Mouse (Mus musculus) lung, postnatal 0 days (tissue): ENCODE measurements around the gene Qsox1. TPM values are rescaled to one million over a fixed set of nuclear protein-coding genes. Genes with fewer than 3 reads are reported as not detected.
A peak's percentile ranks its signal among the peaks of the same experiment; 100 is the strongest.

ENCODE experiments used
- ATAC-seq: fragments of 200-750 bp; cut with Nextera tagmentation; 2 replicates; pipeline ENCODE4 v1.8.0; 2017; ENCODE audit warnings: moderate library complexity
- DNase-seq: peaks from one replicate; pipeline ENCODE4 v3.0.0-alpha.2; 2016; ENCODE audit warnings: low spot score
- H3K27ac ChIP-seq: fragments of 300-500 bp; sonication (generic); 2 replicates; pipeline ENCODE4 v1.5.1; 2014; ENCODE audit warnings: antibody characterized with exemption, mild to moderate bottlenecking, low read length, mixed read lengths
- H3K27me3 ChIP-seq: fragments of 300-500 bp; sonication (generic); replicated peaks from 2 replicates; pipeline ENCODE4 v1.6.1; 2014; ENCODE audit warnings: low read length, mixed read lengths; ENCODE audit not compliant: insufficient read depth
- H3K36me3 ChIP-seq: fragments of 300-500 bp; sonication (generic); 2 replicates; pipeline ENCODE4 v1.6.1; 2014; ENCODE audit warnings: low read length, mixed read lengths; ENCODE audit not compliant: insufficient read depth
- H3K4me1 ChIP-seq: fragments of 300-500 bp; sonication (generic); 2 replicates; pipeline ENCODE4 v1.6.1; 2014; ENCODE audit warnings: antibody characterized with exemption, low read depth, low read length, mixed read lengths; ENCODE audit not compliant: insufficient read depth
- H3K4me2 ChIP-seq: fragments of 300-500 bp; sonication (generic); replicated peaks from 2 replicates; pipeline ENCODE4 v1.6.1; 2014; ENCODE audit warnings: low read depth, mild to moderate bottlenecking, low read length, moderate library complexity, mixed read lengths
- H3K4me3 ChIP-seq: fragments of 300-500 bp; sonication (generic); 2 replicates; pipeline ENCODE4 v1.5.1; 2014; ENCODE audit warnings: low read depth, low read length
- H3K9ac ChIP-seq: fragments of 300-500 bp; sonication (generic); replicated peaks from 2 replicates; pipeline ENCODE4 v1.6.1; 2014; ENCODE audit warnings: low read depth, mild to moderate bottlenecking
- H3K9me3 ChIP-seq: fragments of 300-500 bp; sonication (generic); 2 replicates; pipeline ENCODE4 v1.6.1; 2016; ENCODE audit warnings: low read length, mixed read lengths
- CTCF ChIP-seq: IDR thresholded peaks from 2 replicates; pipeline ENCODE4 v1.5.1; 2016; ENCODE audit warnings: antibody characterized with exemption, mild to moderate bottlenecking
- EP300 ChIP-seq: IDR thresholded peaks from 2 replicates; pipeline ENCODE4 v1.6.1; 2016; ENCODE audit warnings: antibody characterized with exemption, mild to moderate bottlenecking, control low read depth
- WGBS: fragments of 180-500 bp; shearing (Covaris S2); extraction: QIAGEN DNeasy Blood & Tissue Kit; methylation state at CpG from one replicate; pipeline ENCODE4 v1.1.7; 2014; 5-methylcytosine and 5-hydroxymethylcytosine counted together
- polyA plus RNA-seq: library from polyadenylated mRNA; unstranded; fragments of >200 nt; fragmentation: Nextera tagmentation; extraction: Ambion mirVana; gene quantifications from 2 replicates; pipeline ENCODE4 v1.2.1, GENCODE M21; 2015

The Qsox1 gene
- polyA plus RNA-seq, 1 experiment from 2014 or later, result 62.9 TPM

GRCm38 (mm10) chr1:155820646-155821045 is 8.0 kb upstream of the Qsox1 start:
- Histone ChIP-seq H3K9ac (no peak overlapping the region), H3K4me2 (no peak overlapping the region), H3K4me3 (no peak overlapping the region), H3K9me3 (no peaks in the 10 kb centered on the region), H3K27me3 (no peaks in the 10 kb centered on the region), H3K36me3 (no peaks in the 10 kb centered on the region), H3K4me1 (no peaks in the 10 kb centered on the region), H3K27ac (no peak overlapping the region)
- DNase-seq, result no peak
- WGBS, result 75% methylated on average over 5 of the region's 5 CpGs
- ATAC-seq, result no peak
- no peak for TF ChIP-seq EP300
- no peak for TF ChIP-seq CTCF

- Histone ChIP-seq H3K27me3 (no peaks in the 10 kb centered on the region), H3K4me3 (no peak overlapping the region), H3K27ac (no peak overlapping the region), H3K4me1 (peaks cover 9% of the 10 kb centered on the region), H3K4me2 (no peak overlapping the region), H3K36me3 (no peaks in the 10 kb centered on the region), H3K9ac (no peak overlapping the region), H3K9me3 (no peaks in the 10 kb centered on the region)
- 38% methylated on average over 2 of the region's 2 CpGs for WGBS
- DNase-seq (no peak), ATAC-seq (no peak)
- TF ChIP-seq CTCF (no peak), EP300 (no peak)
Observed at GRCm38 (mm10) chr1:155816167-155816566, 3.5 kb upstream of the Qsox1 start.

GRCm38 (mm10) chr1:155811995-155812580 is 601 bp downstream of the Qsox1 start:
- Histone ChIP-seq H3K36me3 (no peaks in the 10 kb centered on the region), H3K4me1 (peaks cover 18% of the 10 kb centered on the region), H3K4me3 (peak overlapping the region; percentile 90), H3K9me3 (no peaks in the 10 kb centered on the region), H3K9ac (peak overlapping the region; percentile 74), H3K4me2 (peak overlapping the region; percentile 85), H3K27me3 (no peaks in the 10 kb centered on the region), H3K27ac (peak overlapping the region; percentile 72)
- WGBS, result 4% methylated on average over 16 of the region's 22 CpGs
- DNase-seq (peak; percentile 50), ATAC-seq (peak; percentile 8; the same call in 1 of the 2 replicates)
- TF ChIP-seq EP300, result no peak
- no peak for TF ChIP-seq CTCF

- no peak for TF ChIP-seq EP300
- TF ChIP-seq CTCF, result no peak
- WGBS, result 34% methylated on average over 7 of the region's 7 CpGs
- H3K27ac ChIP-seq, result peak overlapping the region; percentile 76
- H3K4me1 ChIP-seq, result peaks cover 18% of the 10 kb centered on the region
- H3K4me3 ChIP-seq, result 0 out of 2 replicates have a peak overlapping the region, but pooled peaks have one; percentile 0
- H3K9ac ChIP-seq, result no peak overlapping the region
- H3K9me3 ChIP-seq, result no peaks in the 10 kb centered on the region
- H3K4me2 ChIP-seq, result peak overlapping the region; percentile 38
- no peaks in the 10 kb centered on the region for H3K36me3 ChIP-seq
- ATAC-seq, result peak; percentile 42
- H3K27me3 ChIP-seq, result no peaks in the 10 kb centered on the region
- DNase-seq, result peak; percentile 68
Observed at GRCm38 (mm10) chr1:155810616-155811015, 2.1 kb downstream of the Qsox1 start.

GRCm38 (mm10) chr1:155809706-155810442 is 2.8 kb downstream of the Qsox1 start:
- DNase-seq (peak; percentile 90), ATAC-seq (peak; percentile 79)
- no peaks in the 10 kb centered on the region for H3K9me3 ChIP-seq
- no peaks in the 10 kb centered on the region for H3K36me3 ChIP-seq
- H3K27me3 ChIP-seq, result no peaks in the 10 kb centered on the region
- H3K4me2 ChIP-seq, result peak overlapping the region; percentile 38
- peaks cover 18% of the 10 kb centered on the region for H3K4me1 ChIP-seq
- H3K4me3 ChIP-seq, result 0 out of 2 replicates have a peak overlapping the region, but pooled peaks have one; percentile 0
- peak overlapping the region; percentile 76 for H3K27ac ChIP-seq
- TF ChIP-seq CTCF (no peak), EP300 (peak; percentile 37; the same call in 1 of the 2 replicates)
- 31% methylated on average over 10 of the region's 10 CpGs for whole genome bisulfite sequencing
- H3K9ac ChIP-seq, result no peak overlapping the region

- 98% methylated on average over 4 of the region's 4 CpGs for WGBS
- ATAC-seq (no peak), DNase-seq (no peak)
- Histone ChIP-seq H3K27ac (no peak overlapping the region), H3K4me2 (no peak overlapping the region), H3K27me3 (no peaks in the 10 kb centered on the region), H3K36me3 (0 out of 2 replicates have a peak, but pooled peaks cover under 1% of the 10 kb centered on the region), H3K9ac (no peak overlapping the region), H3K4me1 (peaks cover 16% of the 10 kb centered on the region), H3K9me3 (no peaks in the 10 kb centered on the region), H3K4me3 (no peak overlapping the region)
- no peak for TF ChIP-seq EP300
- no peak for TF ChIP-seq CTCF
Observed at GRCm38 (mm10) chr1:155808261-155808660, 4.4 kb downstream of the Qsox1 start.
